Mouse (Mus musculus) intestine, embryonic 15.5 days (tissue): Measurements from ENCODE around the gene Mpp4. TPM values are rescaled to one million over a fixed set of nuclear protein-coding genes. Genes with fewer than 3 reads are reported as not detected.

Experiments used
- ATAC-seq: fragments of 200-750 bp; cut with Nextera tagmentation; 2 replicates; pipeline ENCODE4 v1.8.0; 2017; ENCODE audit warnings: moderate TSS enrichment, moderate library complexity
- H3K27ac ChIP-seq: fragments of 300-500 bp; sonication (generic); 2 replicates; pipeline ENCODE4 v1.5.1; 2015; ENCODE audit warnings: mild to moderate bottlenecking, inconsistent platforms
- H3K27me3 ChIP-seq: fragments of 300-500 bp; sonication (generic); replicated peaks from 2 replicates; pipeline ENCODE4 v1.6.1; 2015; ENCODE audit warnings: inconsistent platforms
- H3K36me3 ChIP-seq: fragments of 300-500 bp; sonication (generic); 2 replicates; pipeline ENCODE4 v1.6.1; 2015; ENCODE audit warnings: inconsistent platforms
- H3K4me1 ChIP-seq: fragments of 300-500 bp; sonication (generic); replicated peaks from 2 replicates; pipeline ENCODE4 v1.6.1; 2015; ENCODE audit warnings: inconsistent platforms
- H3K4me2 ChIP-seq: fragments of 300-500 bp; sonication (generic); replicated peaks from 2 replicates; pipeline ENCODE4 v1.6.1; 2015; ENCODE audit warnings: mild to moderate bottlenecking, inconsistent platforms
- H3K4me3 ChIP-seq: fragments of 300-500 bp; sonication (generic); replicated peaks from 2 replicates; pipeline ENCODE4 v1.5.1; 2015; ENCODE audit warnings: inconsistent platforms
- H3K9ac ChIP-seq: fragments of 300-500 bp; sonication (generic); 2 replicates; pipeline ENCODE4 v1.6.1; 2015; ENCODE audit warnings: inconsistent platforms
- H3K9me3 ChIP-seq: fragments of 300-500 bp; sonication (generic); 2 replicates; pipeline ENCODE4 v1.6.1; 2016; ENCODE audit warnings: inconsistent platforms
- WGBS: fragments of 180-500 bp; shearing (Covaris S2); methylation state at CpG from one replicate; pipeline ENCODE4 v1.1.7; 2015; 5-methylcytosine and 5-hydroxymethylcytosine counted together
- polyA plus RNA-seq: library from polyadenylated mRNA; unstranded; fragments of >200 nt; fragmentation: Nextera tagmentation; extraction: Ambion mirVana; gene quantifications from 2 replicates; pipeline ENCODE4 v1.2.1, GENCODE M21; 2015

Mpp4 gene
- polyA plus RNA-seq, 1 experiment from 2014 or later = 0.50 TPM

GRCm38 (mm10) chr1:59163918-59164317 is 729 bp upstream of the Mpp4 start:
- Histone ChIP-seq H3K4me3 (no peak overlapping the region), H3K36me3 (0 out of 2 replicates have a peak, but pooled peaks cover 6% of the 10 kb centered on the region), H3K4me2 (no peak overlapping the region), H3K4me1 (no peaks in the 10 kb centered on the region), H3K9me3 (no peaks in the 10 kb centered on the region), H3K27ac (no peak overlapping the region), H3K9ac (no peak overlapping the region), H3K27me3 (no peaks in the 10 kb centered on the region)
- ATAC-seq = no peak
- 75% methylated on average over 5 of the region's 5 CpGs for WGBS

- H3K4me3 ChIP-seq = no peak overlapping the region
- no peaks in the 10 kb centered on the region for H3K27me3 ChIP-seq
- H3K9ac ChIP-seq = no peak overlapping the region
- WGBS = 78% methylated on average over 8 of the region's 8 CpGs
- no peaks in the 10 kb centered on the region for H3K9me3 ChIP-seq
- H3K4me2 ChIP-seq = no peak overlapping the region
- H3K27ac ChIP-seq = no peak overlapping the region
- no peaks in the 10 kb centered on the region for H3K4me1 ChIP-seq
- ATAC-seq = no peak
- H3K36me3 ChIP-seq = 0 out of 2 replicates have a peak, but pooled peaks cover 6% of the 10 kb centered on the region
These were observed 722 bp downstream of the Mpp4 start for GRCm38 (mm10) chr1:59162309-59163024.

GRCm38 (mm10) chr1:59161396-59161795 is 1.8 kb downstream of the Mpp4 start:
- H3K4me2 ChIP-seq = no peak overlapping the region
- H3K36me3 ChIP-seq = 0 out of 2 replicates have a peak, but pooled peaks cover 6% of the 10 kb centered on the region
- no peaks in the 10 kb centered on the region for H3K9me3 ChIP-seq
- H3K27me3 ChIP-seq = no peaks in the 10 kb centered on the region
- H3K9ac ChIP-seq = no peak overlapping the region
- H3K4me1 ChIP-seq = no peaks in the 10 kb centered on the region
- WGBS = 91% methylated on average over 6 of the region's 6 CpGs
- H3K27ac ChIP-seq = no peak overlapping the region
- no peak for ATAC-seq
- H3K4me3 ChIP-seq = no peak overlapping the region

GRCm38 (mm10) chr1:59160871-59161270 is 2.3 kb downstream of the Mpp4 start:
- H3K4me3 ChIP-seq = no peak overlapping the region
- H3K9ac ChIP-seq = no peak overlapping the region
- no peak overlapping the region for H3K4me2 ChIP-seq
- no peak overlapping the region for H3K27ac ChIP-seq
- 88% methylated on average over 6 of the region's 6 CpGs for WGBS
- no peaks in the 10 kb centered on the region for H3K9me3 ChIP-seq
- no peak for ATAC-seq
- no peaks in the 10 kb centered on the region for H3K4me1 ChIP-seq
- H3K36me3 ChIP-seq = 0 out of 2 replicates have a peak, but pooled peaks cover 6% of the 10 kb centered on the region
- H3K27me3 ChIP-seq = no peaks in the 10 kb centered on the region

GRCm38 (mm10) chr1:59159136-59159535 is 4.1 kb downstream of the Mpp4 start:
- Histone ChIP-seq H3K9me3 (no peaks in the 10 kb centered on the region), H3K4me3 (no peak overlapping the region), H3K4me2 (no peak overlapping the region), H3K27me3 (no peaks in the 10 kb centered on the region), H3K27ac (no peak overlapping the region), H3K4me1 (no peaks in the 10 kb centered on the region), H3K9ac (no peak overlapping the region), H3K36me3 (0 out of 2 replicates have a peak, but pooled peaks cover 6% of the 10 kb centered on the region)
- no peak for ATAC-seq
- WGBS = 79% methylated on average over 3 of the region's 3 CpGs

- ATAC-seq = no peak
- 0 out of 2 replicates have a peak, but pooled peaks cover 3% of the 10 kb centered on the region for H3K36me3 ChIP-seq
- H3K4me1 ChIP-seq = no peaks in the 10 kb centered on the region
- 82% methylated on average over 7 of the region's 7 CpGs for WGBS
- H3K27ac ChIP-seq = no peak overlapping the region
- H3K4me3 ChIP-seq = no peak overlapping the region
- no peaks in the 10 kb centered on the region for H3K9me3 ChIP-seq
- H3K27me3 ChIP-seq = no peaks in the 10 kb centered on the region
- no peak overlapping the region for H3K4me2 ChIP-seq
- H3K9ac ChIP-seq = no peak overlapping the region
These were observed 4.7 kb downstream of the Mpp4 start for GRCm38 (mm10) chr1:59158498-59158897.

- Histone ChIP-seq H3K27me3 (no peaks in the 10 kb centered on the region), H3K36me3 (no peaks in the 10 kb centered on the region), H3K27ac (no peak overlapping the region), H3K9me3 (no peaks in the 10 kb centered on the region), H3K4me2 (no peak overlapping the region), H3K9ac (no peak overlapping the region), H3K4me3 (no peak overlapping the region), H3K4me1 (no peaks in the 10 kb centered on the region)
- ATAC-seq = no peak
- WGBS = 82% methylated on average over 4 of the region's 4 CpGs
These were observed 5.3 kb downstream of the Mpp4 start for GRCm38 (mm10) chr1:59157846-59158245.

- Histone ChIP-seq H3K4me2 (no peak overlapping the region), H3K4me3 (no peak overlapping the region), H3K27ac (no peak overlapping the region), H3K9me3 (no peaks in the 10 kb centered on the region), H3K9ac (no peak overlapping the region), H3K4me1 (no peaks in the 10 kb centered on the region), H3K36me3 (no peaks in the 10 kb centered on the region), H3K27me3 (no peaks in the 10 kb centered on the region)
- WGBS = 65% methylated on average over 4 of the region's 4 CpGs
- ATAC-seq = no peak
These were observed 10.8 kb downstream of the Mpp4 start for GRCm38 (mm10) chr1:59152346-59152745.

- no peak for ATAC-seq
- 73% methylated on average over 5 of the region's 5 CpGs for WGBS
These were observed 12.6 kb downstream of the Mpp4 start for GRCm38 (mm10) chr1:59150542-59150941.

GRCm38 (mm10) chr1:59144543-59144942 is 18.6 kb downstream of the Mpp4 start:
- Histone ChIP-seq H3K9me3 (no peaks in the 10 kb centered on the region), H3K36me3 (no peaks in the 10 kb centered on the region), H3K4me1 (no peaks in the 10 kb centered on the region), H3K9ac (no peak overlapping the region), H3K27me3 (no peaks in the 10 kb centered on the region), H3K27ac (no peak overlapping the region), H3K4me3 (no peak overlapping the region), H3K4me2 (no peak overlapping the region)
- no peak for ATAC-seq
- 76% methylated on average over 10 of the region's 10 CpGs for WGBS

More at GRCm38 (mm10) chr1:59150542-59150941, 12.6 kb downstream of the Mpp4 start:
- Histone ChIP-seq H3K4me1 (no peaks in the 10 kb centered on the region), H3K27me3 (no peaks in the 10 kb centered on the region), H3K4me2 (no peak overlapping the region), H3K9ac (no peak overlapping the region), H3K9me3 (no peaks in the 10 kb centered on the region), H3K36me3 (no peaks in the 10 kb centered on the region), H3K27ac (no peak overlapping the region), H3K4me3 (no peak overlapping the region)

GRCm38 (mm10) chr1:59142809-59143208 is 20.4 kb downstream of the Mpp4 start:
- Histone ChIP-seq H3K4me1 (no peaks in the 10 kb centered on the region), H3K9me3 (no peaks in the 10 kb centered on the region), H3K36me3 (no peaks in the 10 kb centered on the region), H3K27ac (no peak overlapping the region), H3K4me2 (no peak overlapping the region), H3K4me3 (no peak overlapping the region), H3K9ac (no peak overlapping the region), H3K27me3 (no peaks in the 10 kb centered on the region)
- no peak for ATAC-seq

GRCm38 (mm10) chr1:59134419-59134818 is 28.8 kb downstream of the Mpp4 start:
- Histone ChIP-seq H3K27ac (no peak overlapping the region), H3K4me3 (no peak overlapping the region), H3K4me1 (no peaks in the 10 kb centered on the region), H3K36me3 (no peaks in the 10 kb centered on the region), H3K27me3 (no peaks in the 10 kb centered on the region), H3K9me3 (no peaks in the 10 kb centered on the region), H3K9ac (no peak overlapping the region), H3K4me2 (no peak overlapping the region)
- ATAC-seq = no peak
- 70% methylated on average over 5 of the region's 5 CpGs for WGBS

- H3K9ac ChIP-seq = no peak overlapping the region
- no peaks in the 10 kb centered on the region for H3K27me3 ChIP-seq
- 71% methylated on average over 7 of the region's 7 CpGs for WGBS
- H3K27ac ChIP-seq = no peak overlapping the region
- no peak overlapping the region for H3K4me2 ChIP-seq
- no peaks in the 10 kb centered on the region for H3K4me1 ChIP-seq
- H3K36me3 ChIP-seq = no peaks in the 10 kb centered on the region
- no peak for ATAC-seq
- H3K4me3 ChIP-seq = no peak overlapping the region
- H3K9me3 ChIP-seq = no peaks in the 10 kb centered on the region
These were observed 34.3 kb downstream of the Mpp4 start for GRCm38 (mm10) chr1:59128879-59129278.
